Comparison of ENCODE assay signal across 24 mouse cellular contexts in the genomic region with DNA sequence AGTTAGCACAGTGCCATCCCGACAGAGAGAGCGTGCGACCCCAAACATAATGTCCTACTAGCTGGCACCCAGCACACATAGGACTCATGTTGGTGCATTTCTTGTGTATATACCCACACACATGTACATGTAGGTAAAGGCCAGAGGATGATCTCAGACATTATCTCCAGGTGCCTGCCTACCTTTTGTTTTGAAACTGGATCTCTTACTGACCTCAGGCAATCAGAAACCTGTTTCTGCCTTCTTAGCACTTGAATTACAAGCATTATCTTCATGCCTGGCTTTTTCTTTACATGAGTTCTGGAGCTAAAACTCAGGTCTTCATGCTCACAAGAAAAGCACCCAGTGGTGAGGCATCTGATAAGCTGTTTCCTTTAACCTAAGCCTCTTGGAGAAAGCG.
"Had no signal": no experiment of that assay in that cellular context is flagged by ENCODE, and none has a peak within 500 bp of the region (broad histone marks: within the 10 kb centered on the region; RNA-seq: fewer than 3 reads in every experiment).

No protein-coding gene starts in this region.

- H3K27ac ChIP-seq: gastrocnemius, adult 2 months; heart, embryonic 10.5 days; heart, embryonic 13.5 days; heart, embryonic 15.5 days; hindbrain, embryonic 10.5 days; hindbrain, embryonic 12.5 days; hindbrain, embryonic 14.5 days; intestine, embryonic 15.5 days; left cerebral cortex, adult 2 months; limb, embryonic 10.5 days; limb, embryonic 12.5 days; liver, embryonic 13.5 days; liver, embryonic 15.5 days had no signal

- DNase-seq: gastrocnemius, adult 2 months; gastrocnemius, postnatal 10 days; gastrocnemius, postnatal 25 days; heart, adult 18-20 months; heart, postnatal 14 days; heart, postnatal 36 days; kidney, adult 18-20 months; kidney, adult 8-10 months; kidney, postnatal 10 days; kidney, postnatal 25 days; kidney, postnatal 4 days; liver; liver, embryonic 13.5 days had no signal

- H3K4me3 ChIP-seq: gastrocnemius, adult 2 months; heart, embryonic 10.5 days; heart, embryonic 13.5 days; heart, embryonic 15.5 days; hindbrain, embryonic 10.5 days; hindbrain, embryonic 12.5 days; intestine, embryonic 15.5 days; left cerebral cortex, adult 2 months; limb, embryonic 10.5 days; limb, embryonic 12.5 days; liver, embryonic 13.5 days; liver, embryonic 15.5 days had no signal
